Mouse (Mus musculus) midbrain, embryonic 10.5 days (tissue): ENCODE measurements at regions not wholly inside any gene's neighbourhood (a gene's known extent, or its start where the extent isn't known, plus 50 kb on each side); places are given as distances from the start of the nearest gene placed in this dataset.
"Not testable (repeated sequence)": the region's sequence is repeated elsewhere in the genome, so short reads cannot be mapped to it uniquely, and the experiment has no call there.

Source experiments
- DNase-seq: peaks from one replicate; pipeline ENCODE4 v3.0.0-alpha.2; 2017; ENCODE audit warnings: low spot score
- H3K27ac ChIP-seq: fragments of 300-500 bp; sonication (generic); replicated peaks from 2 replicates; pipeline ENCODE4 v1.5.1; 2016; ENCODE audit warnings: mild to moderate bottlenecking
- H3K27me3 ChIP-seq: fragments of 300-500 bp; sonication (generic); 2 replicates; pipeline ENCODE4 v1.6.1; 2016; ENCODE audit warnings: low read depth, mild to moderate bottlenecking; ENCODE audit not compliant: poor library complexity, severe bottlenecking
- H3K36me3 ChIP-seq: fragments of 300-500 bp; sonication (generic); 2 replicates; pipeline ENCODE4 v1.6.1; 2016; ENCODE audit warnings: mild to moderate bottlenecking, moderate library complexity
- H3K4me1 ChIP-seq: fragments of 300-500 bp; sonication (generic); 2 replicates; pipeline ENCODE4 v1.6.1; 2016
- H3K4me3 ChIP-seq: fragments of 300-500 bp; sonication (generic); 2 replicates; pipeline ENCODE4 v1.5.1; 2016; ENCODE audit warnings: mild to moderate bottlenecking, moderate library complexity
- H3K9me3 ChIP-seq: fragments of 300-500 bp; sonication (generic); replicated peaks from 2 replicates; pipeline ENCODE4 v1.6.1; 2016; ENCODE audit warnings: mild to moderate bottlenecking
- WGBS: fragments of 180-500 bp; shearing (Covaris S2); methylation state at CpG from one replicate; pipeline ENCODE4 v1.1.7; 2016; 5-methylcytosine and 5-hydroxymethylcytosine counted together

DNA sequence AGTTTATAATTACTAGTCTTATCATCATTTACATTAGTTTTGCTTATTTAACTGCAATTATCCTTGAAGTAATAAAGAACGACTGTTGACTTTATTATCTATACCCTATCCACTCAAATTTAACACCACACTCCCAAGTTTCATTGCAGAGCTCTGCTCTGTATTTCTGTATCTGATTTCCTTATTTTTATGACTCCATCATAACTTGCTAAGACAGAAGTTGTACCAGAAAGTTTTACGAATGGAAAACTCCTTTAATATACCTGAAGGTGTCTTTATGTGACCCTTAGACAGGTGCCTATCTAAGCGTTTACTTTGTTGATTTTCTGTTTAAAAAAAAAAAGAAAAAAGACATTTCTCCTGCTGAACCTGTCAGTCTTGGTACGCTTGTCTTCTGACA is 854.7 kb downstream of the Robo2 start:
- Histone ChIP-seq H3K4me1 (no peaks in the 10 kb centered on the region), H3K27me3 (no peaks in the 10 kb centered on the region), H3K4me3 (no peak overlapping the region), H3K27ac (no peak overlapping the region), H3K36me3 (no peaks in the 10 kb centered on the region), H3K9me3 (no peaks in the 10 kb centered on the region)
- WGBS = 91% methylated on average over 4 of the region's 4 CpGs
- no peak for DNase-seq

DNA sequence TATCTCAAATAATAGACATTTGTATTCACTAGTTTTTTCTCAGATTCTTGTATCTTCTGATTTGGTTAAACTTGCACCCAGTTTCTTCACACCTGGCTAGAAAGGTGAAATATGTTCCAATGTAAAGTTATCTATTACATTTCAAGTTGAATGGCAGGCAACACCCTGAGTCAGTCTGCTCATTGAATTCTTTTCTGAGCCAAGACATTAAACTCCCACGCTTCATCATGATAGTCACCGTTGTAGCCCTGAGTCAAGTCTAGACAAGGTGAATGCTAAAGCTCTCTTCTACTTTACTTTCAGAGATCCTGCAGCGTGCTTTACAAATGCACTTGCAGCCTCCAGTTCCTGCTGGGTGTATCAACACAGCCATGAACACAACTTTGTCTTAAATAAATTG is 868.0 kb downstream of the Robo2 start:
- H3K4me1 ChIP-seq = no peaks in the 10 kb centered on the region
- H3K27me3 ChIP-seq = no peaks in the 10 kb centered on the region
- H3K36me3 ChIP-seq = no peaks in the 10 kb centered on the region
- H3K9me3 ChIP-seq = no peaks in the 10 kb centered on the region
- WGBS = 90% methylated on average over 3 of the region's 3 CpGs
- DNase-seq = no peak
- no peak overlapping the region for H3K27ac ChIP-seq
- no peak overlapping the region for H3K4me3 ChIP-seq

DNA sequence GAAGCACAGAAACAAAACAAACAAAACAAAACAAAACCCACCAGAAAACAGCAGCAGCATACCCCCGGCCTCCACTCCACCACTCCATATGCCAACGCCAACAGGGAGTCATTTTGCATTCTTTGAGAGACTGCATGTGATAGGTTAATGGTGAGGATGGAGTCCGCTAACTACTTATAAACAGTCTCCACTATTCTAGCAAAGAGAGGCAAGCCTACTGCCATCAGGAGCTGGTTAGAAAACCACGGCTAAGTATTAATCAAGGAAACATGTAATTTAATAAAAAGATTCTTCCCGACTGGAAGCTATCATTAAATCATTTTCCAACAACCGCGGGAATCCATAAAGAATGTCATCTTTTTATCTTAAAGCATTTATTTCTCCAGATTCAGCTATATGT is 873.6 kb downstream of the Robo2 start:
- Histone ChIP-seq H3K9me3 (no peaks in the 10 kb centered on the region), H3K36me3 (no peaks in the 10 kb centered on the region), H3K4me1 (no peaks in the 10 kb centered on the region), H3K27me3 (no peaks in the 10 kb centered on the region), H3K27ac (no peak overlapping the region), H3K4me3 (no peak overlapping the region)
- DNase-seq = no peak
- WGBS = 94% methylated on average over 7 of the region's 7 CpGs

DNA sequence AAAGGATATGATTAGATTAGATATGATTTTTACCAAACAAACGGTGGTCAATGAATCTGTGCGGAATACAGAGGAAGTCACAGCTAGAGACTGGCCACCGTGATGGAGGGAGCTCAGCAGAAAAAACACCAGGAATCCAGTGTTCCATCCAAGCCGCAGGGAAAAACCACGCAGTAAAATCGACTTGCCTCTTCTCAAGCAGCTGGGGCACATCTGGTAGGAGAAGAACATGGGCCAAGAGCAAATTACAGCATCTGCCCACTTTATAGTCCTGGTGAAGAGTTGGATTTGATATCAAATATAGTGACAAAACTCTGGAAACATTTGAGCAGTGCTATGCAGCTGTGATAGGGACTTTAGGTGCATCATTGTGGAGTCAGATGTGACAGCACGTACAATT is 874.1 kb downstream of the Robo2 start:
- H3K27me3 ChIP-seq = no peaks in the 10 kb centered on the region
- H3K4me3 ChIP-seq = no peak overlapping the region
- no peak overlapping the region for H3K27ac ChIP-seq
- 93% methylated on average over 7 of the region's 7 CpGs for WGBS
- no peak for DNase-seq
- H3K36me3 ChIP-seq = no peaks in the 10 kb centered on the region
- H3K4me1 ChIP-seq = no peaks in the 10 kb centered on the region
- no peaks in the 10 kb centered on the region for H3K9me3 ChIP-seq

GRCm38 (mm10) chr16:73530191-73530590 is 881.4 kb downstream of the Robo2 start:
- WGBS = 83% methylated on average over 10 of the region's 10 CpGs
- Histone ChIP-seq H3K4me3 (no peak overlapping the region), H3K27ac (no peak overlapping the region)

DNA sequence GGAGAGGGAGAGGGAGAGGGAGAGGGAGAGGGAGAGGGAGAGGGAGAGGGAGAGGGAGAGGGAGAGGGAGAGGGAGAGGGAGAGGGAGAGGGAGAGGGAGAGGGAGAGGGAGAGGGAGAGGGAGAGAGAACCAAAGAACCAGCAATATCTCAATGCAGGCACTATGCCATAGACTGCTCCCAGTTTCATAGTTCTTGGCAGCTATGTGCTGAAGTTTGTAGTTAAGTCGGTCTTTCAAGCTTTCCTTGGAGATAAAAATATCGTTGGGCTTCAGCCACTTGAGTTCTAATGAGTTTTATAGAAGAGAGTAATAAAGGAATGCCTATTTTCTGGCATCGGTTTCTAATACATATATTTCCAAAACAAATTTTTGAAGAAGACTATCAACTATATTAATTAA is 888.7 kb downstream of the Robo2 start:
- not testable (repeated sequence) for H3K27me3 ChIP-seq, H3K36me3 ChIP-seq, H3K9me3 ChIP-seq, H3K27ac ChIP-seq, H3K4me1 ChIP-seq, H3K4me3 ChIP-seq, DNase-seq
- WGBS = 91% methylated on average over 3 of the region's 3 CpGs

More at GRCm38 (mm10) chr16:73530191-73530590, 881.4 kb downstream of the Robo2 start:
- no peaks in the 10 kb centered on the region for H3K27me3 ChIP-seq
- DNase-seq = no peak
- H3K9me3 ChIP-seq = no peaks in the 10 kb centered on the region
- no peaks in the 10 kb centered on the region for H3K4me1 ChIP-seq
- H3K36me3 ChIP-seq = no peaks in the 10 kb centered on the region

DNA sequence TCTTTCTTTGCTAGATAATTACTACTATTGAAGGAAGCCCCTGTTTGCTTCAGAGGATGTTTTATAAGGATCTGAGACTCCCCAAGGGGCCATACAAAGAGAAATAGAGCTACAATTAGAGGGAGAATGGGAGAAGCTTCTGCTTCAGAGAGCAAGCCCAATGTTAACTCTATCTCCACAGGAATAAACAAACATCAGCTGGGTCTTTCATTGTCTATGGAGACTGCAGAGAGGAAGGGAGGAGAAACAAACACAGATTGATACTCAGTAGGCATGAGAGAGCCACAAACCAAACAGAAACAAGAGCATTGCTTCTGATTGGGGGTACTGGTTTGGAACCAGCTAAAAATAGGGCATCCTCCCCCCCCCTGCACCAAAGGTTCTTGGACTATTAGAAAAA is 906.9 kb downstream of the Robo2 start:
- H3K27ac ChIP-seq = no peak overlapping the region
- H3K9me3 ChIP-seq = no peaks in the 10 kb centered on the region
- no peak for DNase-seq
- no peaks in the 10 kb centered on the region for H3K4me1 ChIP-seq
- no peaks in the 10 kb centered on the region for H3K27me3 ChIP-seq
- no peak overlapping the region for H3K4me3 ChIP-seq
- H3K36me3 ChIP-seq = no peaks in the 10 kb centered on the region

DNA sequence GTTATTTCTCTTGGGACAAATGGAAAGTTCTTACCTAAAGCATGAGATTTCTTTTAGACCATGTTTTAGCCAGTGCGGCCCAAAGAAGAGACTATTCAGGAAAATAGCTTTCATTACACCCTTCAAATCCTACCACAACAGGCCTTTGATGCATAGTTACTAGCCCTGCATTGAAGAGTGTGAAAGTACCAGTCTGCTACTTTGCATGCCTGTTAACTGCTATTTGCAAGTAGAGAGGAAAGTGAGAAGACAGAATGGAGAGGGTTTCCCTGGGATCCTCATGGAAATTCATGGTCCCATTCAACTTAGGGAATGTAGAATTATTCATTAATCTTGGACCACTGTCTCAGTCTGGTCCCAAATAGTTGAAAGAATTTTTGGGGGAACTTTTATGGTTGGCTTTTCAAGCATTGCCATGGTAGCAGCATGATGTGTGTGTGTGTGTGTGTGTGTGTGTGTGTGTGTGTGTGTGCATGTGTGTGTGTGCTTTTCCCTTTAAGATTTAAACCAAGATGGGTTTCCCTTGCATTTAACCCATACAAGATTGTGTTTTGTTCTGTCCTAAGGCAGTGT is 912.9 kb downstream of the Robo2 start:
- H3K4me1 ChIP-seq = peaks cover 8% of the 10 kb centered on the region; the same call in 1 of the 2 replicates
- H3K9me3 ChIP-seq = no peaks in the 10 kb centered on the region
- no peak overlapping the region for H3K27ac ChIP-seq
- DNase-seq = no peak
- no peaks in the 10 kb centered on the region for H3K36me3 ChIP-seq
- H3K4me3 ChIP-seq = no peak overlapping the region
- no peaks in the 10 kb centered on the region for H3K27me3 ChIP-seq
- WGBS = 67% methylated on average over 1 of the region's 1 CpGs

DNA sequence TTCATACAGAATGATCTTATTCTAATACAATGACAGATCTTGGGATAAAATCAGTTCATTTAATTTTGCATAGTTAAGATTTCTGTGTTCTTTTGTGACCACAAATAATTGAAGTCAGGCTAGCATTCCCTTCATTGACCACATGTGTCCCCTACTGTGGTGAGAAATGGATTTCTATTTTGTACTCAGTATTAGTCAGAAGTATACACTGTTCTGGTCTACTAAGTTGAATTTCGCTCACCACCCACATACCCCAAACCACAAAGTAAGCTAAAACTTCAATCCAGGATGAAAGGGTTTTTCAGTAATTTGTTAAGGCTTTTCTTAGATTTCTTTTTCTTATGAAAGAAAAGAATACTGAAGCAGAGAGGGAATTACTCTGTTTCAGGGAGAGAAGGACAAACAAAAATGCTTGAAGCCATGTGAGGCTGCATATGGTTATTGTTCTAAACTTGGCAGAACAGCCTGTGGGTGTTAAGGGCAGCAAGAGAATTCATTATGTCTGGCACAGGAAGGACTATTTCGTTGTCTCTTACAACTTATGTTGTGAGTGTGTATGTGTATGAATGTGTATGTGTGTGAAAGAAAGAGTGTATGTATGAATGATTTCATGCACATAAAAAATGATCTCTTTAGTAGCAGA is 928.3 kb downstream of the Robo2 start:
- DNase-seq = no peak
- H3K36me3 ChIP-seq = no peaks in the 10 kb centered on the region
- 90% methylated on average over 2 of the region's 2 CpGs for WGBS

DNA sequence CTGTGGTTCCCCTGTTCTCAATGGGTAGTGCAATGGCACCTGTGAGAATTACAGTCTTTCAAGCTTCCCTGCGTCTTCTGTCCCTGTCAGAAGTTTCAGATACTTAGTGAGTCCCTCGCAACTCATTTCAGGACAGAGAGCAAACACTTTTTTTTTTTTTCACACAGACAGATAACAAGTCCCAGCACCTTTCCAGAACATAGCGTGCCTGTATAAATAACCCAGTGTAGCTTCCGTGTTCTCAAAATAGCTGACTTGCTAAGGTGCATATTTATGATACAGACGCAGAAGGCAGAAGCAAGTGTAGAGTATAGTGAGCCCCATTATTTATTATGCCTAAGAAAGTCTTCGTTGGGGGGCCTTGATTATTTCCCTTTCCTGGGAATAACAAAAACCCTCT is 929.4 kb downstream of the Robo2 start:
- Histone ChIP-seq H3K27me3 (no peaks in the 10 kb centered on the region), H3K4me1 (no peaks in the 10 kb centered on the region), H3K4me3 (no peak overlapping the region), H3K9me3 (no peaks in the 10 kb centered on the region), H3K27ac (no peak overlapping the region), H3K36me3 (no peaks in the 10 kb centered on the region)
- no peak for DNase-seq
- WGBS = 82% methylated on average over 6 of the region's 6 CpGs

More for the DNA sequence above, 928.3 kb downstream of the Robo2 start:
- Histone ChIP-seq H3K27me3 (no peaks in the 10 kb centered on the region), H3K4me3 (no peak overlapping the region), H3K27ac (no peak overlapping the region), H3K4me1 (no peaks in the 10 kb centered on the region), H3K9me3 (no peaks in the 10 kb centered on the region)

- no peaks in the 10 kb centered on the region for H3K36me3 ChIP-seq
- H3K9me3 ChIP-seq = no peaks in the 10 kb centered on the region
- no peak overlapping the region for H3K27ac ChIP-seq
- H3K27me3 ChIP-seq = no peaks in the 10 kb centered on the region
- H3K4me1 ChIP-seq = no peaks in the 10 kb centered on the region
- no peak overlapping the region for H3K4me3 ChIP-seq
- 83% methylated on average over 2 of the region's 2 CpGs for WGBS
- no peak for DNase-seq
Observed at GRCm38 (mm10) chr16:73473502-73473901, 938.1 kb downstream of the Robo2 start.

DNA sequence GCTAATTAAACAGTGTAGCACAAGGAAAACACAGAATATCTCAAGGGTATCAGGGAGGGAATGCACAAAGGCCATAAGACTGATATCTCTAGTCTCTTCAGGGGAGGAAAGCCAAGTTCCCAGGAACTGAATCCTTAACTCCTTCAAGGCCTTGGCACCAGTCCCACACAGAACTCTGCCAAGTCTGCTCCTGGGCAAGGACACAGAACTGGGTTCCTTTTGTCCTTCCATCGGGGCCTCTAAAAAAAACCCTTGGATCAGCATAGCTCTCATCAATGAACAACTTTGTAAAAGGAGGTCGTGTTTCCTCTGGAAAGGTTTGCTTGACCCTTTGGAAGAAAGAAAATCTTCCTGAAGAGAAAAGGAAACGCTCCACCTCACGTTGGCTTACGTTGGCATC is 940.1 kb downstream of the Robo2 start:
- Histone ChIP-seq H3K9me3 (no peaks in the 10 kb centered on the region), H3K4me1 (no peaks in the 10 kb centered on the region), H3K27me3 (no peaks in the 10 kb centered on the region), H3K27ac (no peak overlapping the region), H3K4me3 (no peak overlapping the region), H3K36me3 (no peaks in the 10 kb centered on the region)
- DNase-seq = no peak
- 86% methylated on average over 5 of the region's 5 CpGs for WGBS

DNA sequence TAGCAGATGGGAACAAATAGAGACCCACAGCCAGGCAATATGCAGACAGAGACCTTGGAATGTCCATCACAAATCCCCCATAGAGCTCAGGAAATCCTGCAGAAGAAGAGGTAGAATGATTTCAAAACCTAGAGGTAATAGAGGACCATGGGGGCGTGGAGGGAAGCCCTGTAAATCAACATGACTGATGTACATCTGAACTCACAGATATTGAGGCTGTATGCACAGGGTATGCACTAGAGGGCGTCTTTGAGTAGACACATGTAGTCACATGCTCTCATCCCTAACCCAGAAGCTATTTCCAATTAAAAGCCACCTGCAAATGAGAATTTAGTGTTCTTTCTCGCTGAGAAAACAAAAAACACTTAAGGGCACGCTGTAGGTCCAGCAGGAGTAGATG is 941.1 kb downstream of the Robo2 start:
- 53% methylated on average over 4 of the region's 4 CpGs for WGBS
- H3K9me3 ChIP-seq = no peaks in the 10 kb centered on the region
- no peaks in the 10 kb centered on the region for H3K4me1 ChIP-seq
- H3K27ac ChIP-seq = no peak overlapping the region
- H3K27me3 ChIP-seq = no peaks in the 10 kb centered on the region
- H3K4me3 ChIP-seq = no peak overlapping the region
- H3K36me3 ChIP-seq = no peaks in the 10 kb centered on the region
- no peak for DNase-seq

- Histone ChIP-seq H3K27ac (no peak overlapping the region), H3K36me3 (no peaks in the 10 kb centered on the region), H3K4me1 (no peaks in the 10 kb centered on the region), H3K4me3 (no peak overlapping the region), H3K9me3 (no peaks in the 10 kb centered on the region), H3K27me3 (no peaks in the 10 kb centered on the region)
- WGBS = 92% methylated on average over 6 of the region's 6 CpGs
- DNase-seq = no peak
Observed at GRCm38 (mm10) chr16:73466296-73466695, 945.3 kb downstream of the Robo2 start.
